Mouse (Mus musculus) heart, embryonic 16.5 days (tissue): Measurements from ENCODE around the gene Med13l. TPM values are rescaled to one million over a fixed set of nuclear protein-coding genes. Genes with fewer than 3 reads are reported as not detected.
"Not testable (repeated sequence)": the region's sequence is repeated elsewhere in the genome, so short reads cannot be mapped to it uniquely, and the experiment has no call there.

Experiments used
- ATAC-seq: fragments of 200-750 bp; cut with Nextera tagmentation; replicated peaks from 2 replicates; pipeline ENCODE4 v1.8.0; 2017; ENCODE audit warnings: moderate number of reproducible peaks; ENCODE audit not compliant: insufficient read depth, low FRiP score; ENCODE audit errors: extremely low read depth
- H3K27ac ChIP-seq: fragments of 300-500 bp; sonication (generic); 2 replicates; pipeline ENCODE4 v1.5.1; 2014; ENCODE audit warnings: mild to moderate bottlenecking, low read length, control low read depth, moderate library complexity
- H3K27me3 ChIP-seq: fragments of 300-500 bp; sonication (generic); 2 replicates; pipeline ENCODE4 v1.6.1; 2014; ENCODE audit warnings: low read length, mixed read lengths; ENCODE audit not compliant: control insufficient read depth, insufficient read depth
- H3K36me3 ChIP-seq: fragments of 300-500 bp; sonication (generic); 2 replicates; pipeline ENCODE4 v1.6.1; 2014; ENCODE audit not compliant: control insufficient read depth, insufficient read depth
- H3K4me1 ChIP-seq: fragments of 300-500 bp; sonication (generic); 2 replicates; pipeline ENCODE4 v1.6.1; 2014; ENCODE audit warnings: low read length, mixed read lengths; ENCODE audit not compliant: control insufficient read depth, insufficient read depth
- H3K4me2 ChIP-seq: fragments of 300-500 bp; sonication (generic); 2 replicates; pipeline ENCODE4 v1.6.1; 2014; ENCODE audit warnings: low read depth, mild to moderate bottlenecking, control low read depth, low read length
- H3K4me3 ChIP-seq: fragments of 300-500 bp; sonication (generic); 2 replicates; pipeline ENCODE4 v1.5.1; 2014; ENCODE audit warnings: mild to moderate bottlenecking, control low read depth, low read length
- H3K9ac ChIP-seq: fragments of 300-500 bp; sonication (generic); 2 replicates; pipeline ENCODE4 v1.6.1; 2014; ENCODE audit warnings: low read length, control low read depth
- H3K9me3 ChIP-seq: fragments of 300-500 bp; sonication (generic); replicated peaks from 2 replicates; pipeline ENCODE4 v1.6.1; 2016; ENCODE audit warnings: low read length; ENCODE audit not compliant: control insufficient read depth
- WGBS: fragments of 180-500 bp; shearing (Covaris S2); extraction: QIAGEN DNeasy Blood & Tissue Kit; methylation state at CpG from one replicate; pipeline ENCODE4 v1.1.7; 2014; 5-methylcytosine and 5-hydroxymethylcytosine counted together
- polyA plus RNA-seq: library from polyadenylated mRNA; unstranded; fragments of >200 nt; fragmentation: Nextera tagmentation; extraction: Ambion mirVana; gene quantifications from 2 replicates; pipeline ENCODE4 v1.2.1, GENCODE M21; 2015

Med13l gene
- polyA plus RNA-seq, 1 experiment from 2014 or later = 6.7 TPM

DNA sequence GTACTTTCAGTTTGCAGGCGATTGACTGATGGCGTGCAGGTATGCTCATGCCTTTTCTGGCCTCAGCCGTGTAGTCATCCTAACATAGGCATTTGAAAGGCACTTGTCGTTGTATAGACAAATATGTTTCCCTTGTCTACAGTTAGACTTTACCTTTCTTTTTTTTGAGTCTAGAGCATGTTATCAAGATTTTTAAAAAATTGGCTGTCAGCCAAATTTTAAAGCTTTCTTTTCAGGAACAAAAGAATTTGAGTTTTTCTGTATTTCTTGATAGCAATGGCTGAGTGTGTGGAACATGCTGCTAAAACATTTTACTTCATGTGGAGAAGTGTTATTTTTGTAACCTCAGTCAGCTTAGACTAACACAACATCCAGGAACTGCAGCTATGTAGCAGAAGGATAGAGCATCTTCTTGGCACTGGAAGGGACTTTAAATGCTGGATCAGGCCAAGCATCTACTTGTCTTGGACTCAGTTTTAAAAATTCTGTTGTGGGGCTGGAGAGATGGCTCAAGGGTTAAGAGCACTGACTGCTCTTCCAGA is 89.6 kb downstream of the Med13l start:
- no peaks in the 10 kb centered on the region for H3K36me3 ChIP-seq
- no peaks in the 10 kb centered on the region for H3K9me3 ChIP-seq
- H3K27ac ChIP-seq = no peak overlapping the region
- peaks cover 30% of the 10 kb centered on the region for H3K4me1 ChIP-seq
- no peak overlapping the region for H3K9ac ChIP-seq
- H3K4me3 ChIP-seq = no peak overlapping the region
- H3K27me3 ChIP-seq = no peaks in the 10 kb centered on the region
- ATAC-seq = no peak
- H3K4me2 ChIP-seq = no peak overlapping the region
- WGBS = 59% methylated on average over 4 of the region's 4 CpGs

DNA sequence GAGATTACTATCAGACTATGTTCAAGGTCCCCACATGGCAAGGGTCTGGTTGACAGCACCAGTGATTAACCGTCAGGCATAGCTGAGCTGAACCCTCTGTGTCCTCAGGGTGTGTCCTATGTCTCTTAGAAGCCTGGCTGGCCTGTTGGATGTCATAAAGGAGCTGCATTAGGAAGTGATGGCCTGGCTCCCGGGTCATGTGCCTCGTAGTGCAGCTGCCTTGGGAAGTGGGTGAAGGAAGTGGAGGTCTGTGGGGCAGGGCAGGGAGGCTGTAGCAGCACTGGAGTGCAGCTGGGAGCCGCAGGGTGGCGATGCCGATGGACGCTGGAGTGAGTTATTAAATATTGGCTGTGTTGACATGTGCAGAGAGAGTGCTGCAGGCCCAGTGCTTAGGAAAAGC is 90.3 kb downstream of the Med13l start:
- no peak for ATAC-seq
- 67% methylated on average over 7 of the region's 7 CpGs for WGBS
- H3K9me3 ChIP-seq = no peaks in the 10 kb centered on the region

DNA sequence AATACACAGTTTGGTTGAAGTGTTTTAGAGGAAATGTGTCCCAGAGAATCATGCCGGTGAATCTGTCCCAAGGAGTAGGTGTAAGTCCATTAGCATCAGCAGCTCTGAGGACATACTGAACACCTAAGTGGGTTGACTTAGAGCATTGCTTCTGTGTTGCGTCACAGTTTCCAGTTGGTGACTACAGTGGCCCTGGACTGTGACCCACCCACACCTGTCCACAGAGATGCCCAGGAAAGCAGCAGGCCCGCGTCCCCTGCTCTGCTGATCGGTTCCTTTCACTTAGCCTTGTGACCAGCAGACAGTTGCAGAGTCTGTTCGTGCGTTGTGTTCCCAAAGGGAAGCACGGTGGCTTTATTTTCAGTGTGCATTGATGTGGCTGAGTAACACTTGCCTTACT is 92.1 kb downstream of the Med13l start:
- H3K36me3 ChIP-seq = no peaks in the 10 kb centered on the region
- H3K27me3 ChIP-seq = no peaks in the 10 kb centered on the region
- peaks cover 30% of the 10 kb centered on the region for H3K4me1 ChIP-seq
- no peak overlapping the region for H3K4me3 ChIP-seq
- no peak overlapping the region for H3K27ac ChIP-seq
- no peak for ATAC-seq
- H3K4me2 ChIP-seq = no peak overlapping the region
- WGBS = 93% methylated on average over 8 of the region's 8 CpGs
- H3K9ac ChIP-seq = no peak overlapping the region
- no peaks in the 10 kb centered on the region for H3K9me3 ChIP-seq

More for the DNA sequence above, 90.3 kb downstream of the Med13l start:
- Histone ChIP-seq H3K4me3 (no peak overlapping the region), H3K4me1 (peaks cover 29% of the 10 kb centered on the region), H3K9ac (no peak overlapping the region), H3K4me2 (no peak overlapping the region), H3K27me3 (no peaks in the 10 kb centered on the region), H3K27ac (no peak overlapping the region), H3K36me3 (no peaks in the 10 kb centered on the region)

DNA sequence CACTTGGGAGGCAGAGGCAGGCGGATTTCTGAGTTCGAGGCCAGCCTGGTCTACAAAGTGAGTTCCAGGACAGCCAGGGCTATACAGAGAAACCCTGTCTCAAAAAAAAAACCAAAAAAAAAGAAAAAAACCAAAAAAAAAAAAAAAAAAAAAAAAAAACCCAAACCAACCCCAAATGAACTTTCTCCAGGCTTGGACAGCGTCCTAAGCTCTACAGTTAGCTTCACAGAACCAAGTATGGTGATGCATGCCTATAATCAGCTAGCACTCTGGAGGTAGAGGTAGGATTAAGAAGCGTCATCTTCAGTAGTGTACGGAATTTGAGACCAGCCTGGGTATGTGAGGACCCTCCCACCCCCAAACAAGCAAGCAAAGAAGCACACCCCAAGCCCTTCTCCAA is 92.6 kb downstream of the Med13l start:
- not testable (repeated sequence) for H3K9me3 ChIP-seq, H3K27ac ChIP-seq, H3K4me2 ChIP-seq, H3K36me3 ChIP-seq, H3K9ac ChIP-seq, ATAC-seq, H3K4me3 ChIP-seq, H3K27me3 ChIP-seq
- peaks cover 29% of the 10 kb centered on the region for H3K4me1 ChIP-seq
- WGBS = 97% methylated on average over 5 of the region's 5 CpGs

DNA sequence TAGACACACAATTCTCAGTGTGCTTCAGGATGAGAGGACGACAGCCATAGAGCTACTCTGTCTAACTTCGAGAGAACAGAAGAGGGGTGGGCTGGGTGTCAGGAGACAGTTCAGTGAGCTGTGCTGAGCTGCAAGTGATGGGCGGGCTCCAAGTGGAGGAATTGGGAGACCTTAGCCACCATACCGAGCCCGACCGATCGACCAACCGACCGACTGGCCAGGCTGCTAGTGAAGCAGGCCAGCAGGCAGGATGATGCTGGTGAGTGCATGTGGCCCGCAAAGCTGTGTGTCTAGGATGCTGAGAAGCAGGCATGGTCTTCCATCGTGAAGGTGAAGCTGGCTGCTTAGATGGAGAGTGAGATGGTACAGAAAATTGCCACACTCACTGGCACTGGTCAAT is 94.1 kb downstream of the Med13l start:
- whole genome bisulfite sequencing = 74% methylated on average over 11 of the region's 11 CpGs
- no peaks in the 10 kb centered on the region for H3K9me3 ChIP-seq
- ATAC-seq = no peak

DNA sequence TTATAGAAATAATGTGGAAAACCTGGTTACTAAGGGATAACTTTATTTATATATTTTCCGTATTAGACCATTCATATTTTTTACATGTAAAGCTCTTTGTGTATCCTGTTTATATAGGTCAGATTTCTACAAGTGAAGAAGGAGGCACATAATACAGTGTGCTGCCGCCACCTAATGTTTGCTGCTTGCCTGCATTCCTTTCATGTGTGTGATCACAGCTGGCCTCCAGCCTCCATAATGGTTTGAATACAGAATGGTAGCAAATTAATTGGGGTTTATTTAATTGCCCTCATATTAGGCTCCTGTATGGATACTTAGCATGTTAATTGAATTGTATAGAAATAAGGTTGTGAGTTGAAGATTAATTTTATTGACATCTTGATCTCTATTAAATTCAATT is 94.5 kb downstream of the Med13l start:
- H3K36me3 ChIP-seq = no peaks in the 10 kb centered on the region
- H3K9me3 ChIP-seq = no peaks in the 10 kb centered on the region
- no peak for ATAC-seq
- no peaks in the 10 kb centered on the region for H3K27me3 ChIP-seq
- WGBS = 39% methylated on average over 2 of the region's 2 CpGs
- H3K9ac ChIP-seq = no peak overlapping the region
- no peak overlapping the region for H3K27ac ChIP-seq
- H3K4me2 ChIP-seq = no peak overlapping the region
- peaks cover 41% of the 10 kb centered on the region for H3K4me1 ChIP-seq
- no peak overlapping the region for H3K4me3 ChIP-seq

More for the DNA sequence above, 94.1 kb downstream of the Med13l start:
- Histone ChIP-seq H3K4me3 (no peak overlapping the region), H3K4me1 (peaks cover 40% of the 10 kb centered on the region), H3K27ac (no peak overlapping the region), H3K4me2 (no peak overlapping the region), H3K9ac (no peak overlapping the region), H3K27me3 (no peaks in the 10 kb centered on the region), H3K36me3 (no peaks in the 10 kb centered on the region)

DNA sequence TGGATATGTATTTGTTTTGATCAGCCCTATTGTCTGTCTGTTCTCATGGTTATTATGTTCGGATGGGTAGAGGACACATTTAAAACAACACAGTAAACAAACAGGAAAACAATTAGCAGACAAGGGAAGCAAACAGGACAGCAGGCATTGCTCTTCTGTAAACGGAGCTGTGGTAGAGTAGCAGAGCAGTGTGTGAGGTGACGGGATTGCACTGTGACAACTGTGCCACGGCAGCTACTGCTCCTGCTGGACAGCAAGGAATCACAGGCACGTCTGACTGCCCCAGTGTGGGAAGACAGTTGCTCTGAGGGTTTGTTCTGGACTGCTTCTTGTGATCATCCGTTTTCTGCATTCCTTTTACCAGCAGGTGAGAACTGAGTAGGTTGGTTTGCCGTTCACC is 94.9 kb downstream of the Med13l start:
- Histone ChIP-seq H3K36me3 (no peaks in the 10 kb centered on the region), H3K9ac (no peak overlapping the region), H3K27ac (no peak overlapping the region), H3K9me3 (no peaks in the 10 kb centered on the region), H3K4me3 (no peak overlapping the region), H3K4me1 (peaks cover 43% of the 10 kb centered on the region), H3K27me3 (no peaks in the 10 kb centered on the region), H3K4me2 (no peak overlapping the region)
- 51% methylated on average over 7 of the region's 7 CpGs for WGBS
- no peak for ATAC-seq

DNA sequence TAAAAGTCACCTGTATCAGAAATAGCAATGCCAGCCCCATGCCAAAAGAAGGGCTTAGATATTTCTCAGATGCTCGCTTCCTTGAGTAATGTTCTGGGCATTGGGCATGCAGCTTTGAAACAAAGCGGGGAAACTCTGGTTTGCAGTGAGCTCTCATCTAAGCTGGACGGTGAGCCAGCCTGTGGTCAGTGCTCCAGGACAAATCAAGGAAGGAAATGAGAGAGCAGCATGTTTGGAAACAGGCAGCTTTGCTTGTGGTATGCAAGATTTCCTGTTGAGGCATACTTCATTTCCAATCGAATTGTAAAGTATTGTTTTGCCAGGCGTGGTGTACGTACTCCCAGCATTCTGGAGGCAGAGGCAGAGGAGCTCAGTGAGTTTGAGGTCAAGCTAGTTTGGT is 95.5 kb downstream of the Med13l start:
- Histone ChIP-seq H3K36me3 (no peaks in the 10 kb centered on the region), H3K4me1 (peaks cover 41% of the 10 kb centered on the region), H3K4me2 (no peak overlapping the region), H3K9ac (no peak overlapping the region), H3K27me3 (no peaks in the 10 kb centered on the region), H3K9me3 (no peaks in the 10 kb centered on the region), H3K4me3 (no peak overlapping the region), H3K27ac (no peak overlapping the region)
- ATAC-seq = no peak
- 61% methylated on average over 6 of the region's 6 CpGs for WGBS

DNA sequence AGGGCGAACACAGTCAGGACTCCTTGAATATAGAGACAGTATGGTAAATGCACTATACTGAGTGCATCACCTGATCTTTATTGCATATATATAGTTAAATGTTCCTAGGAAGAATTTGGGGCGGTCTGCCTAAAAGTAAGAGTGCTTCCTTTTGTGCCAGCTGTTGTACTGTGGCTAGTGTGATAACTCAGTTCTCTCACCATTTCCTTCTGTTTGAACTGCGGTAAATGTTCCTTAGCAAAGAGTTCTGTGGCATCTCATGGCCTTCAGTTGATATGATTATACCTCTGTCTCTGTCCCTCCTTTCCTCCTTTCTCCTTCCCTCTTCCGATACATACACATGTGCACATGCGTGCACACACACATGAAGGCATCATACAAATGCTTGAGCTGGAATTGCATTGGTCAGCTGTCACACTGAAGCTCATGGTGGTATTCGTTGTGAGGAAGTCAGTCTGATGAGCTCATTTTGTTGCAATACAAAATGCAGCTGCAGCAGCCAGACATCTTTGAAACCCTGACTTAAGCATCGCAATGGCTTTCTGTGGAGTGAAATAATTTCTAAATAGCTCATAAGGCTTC is 97.9 kb downstream of the Med13l start:
- Histone ChIP-seq H3K9ac (no peak overlapping the region), H3K36me3 (no peaks in the 10 kb centered on the region), H3K27ac (peak overlapping the region; percentile 23; the same call in 1 of the 2 replicates), H3K4me2 (no peak overlapping the region), H3K27me3 (no peaks in the 10 kb centered on the region), H3K9me3 (no peaks in the 10 kb centered on the region), H3K4me1 (peaks cover 41% of the 10 kb centered on the region), H3K4me3 (no peak overlapping the region)
- 82% methylated on average over 7 of the region's 7 CpGs for WGBS
- no peak for ATAC-seq
